Mouse (Mus musculus): ENCODE results near the gene Pth2.

GRCm38 (mm10) chr7:45163735-45164490 lies 16.9 kb upstream of the Pth2 start, which contains the start of gene Slc17a7:
- TF ChIP-seq CTCF (IDR thresholded peaks at IDR 0.05; ENCODE audit: low read depth, low read length), result no peak
- no peak for TF ChIP-seq POLR2A (IDR thresholded peaks at IDR 0.05; ENCODE audit: extremely low read depth, insufficient read depth, low read length)
